Mouse (Mus musculus): ENCODE results near the gene Acer3. TPM values are rescaled to one million over a fixed set of nuclear protein-coding genes. Genes with fewer than 3 reads are reported as not detected.
A peak's percentile ranks its signal among the peaks of the same experiment; 100 is the strongest.

Acer3 gene
- total RNA-seq, 1 experiment from 2014 or later = 30.8 TPM

DNA sequence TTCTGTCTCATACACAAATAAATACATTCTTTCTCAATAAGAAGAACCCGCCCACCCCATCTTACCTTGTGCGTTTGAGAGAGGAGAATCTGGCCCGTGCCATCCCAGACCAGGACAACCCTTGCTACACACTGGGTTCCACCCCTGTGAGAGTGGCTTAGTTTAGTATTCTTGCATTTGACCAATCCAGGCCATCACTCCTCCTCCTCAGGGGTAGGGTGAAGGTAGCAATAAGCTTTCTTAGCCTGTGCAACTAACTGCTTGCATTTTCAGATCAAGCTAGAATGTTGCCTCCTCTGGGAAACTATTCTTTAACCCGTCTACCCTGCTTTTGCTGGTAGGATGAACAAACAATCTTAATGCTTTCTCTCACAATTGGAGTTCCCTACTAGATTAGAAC lies 121.6 kb downstream of the Acer3 start, which contains the start of gene B3gnt6:
B3gnt6 (minus strand) TSS at position 101 of the 400 bp plus-strand sequence.
- ATAC-seq (replicated peaks in 1 of 2; ENCODE audit: insufficient read depth in 1 of 2, low FRiP score in 2 of 2, low TSS enrichment in 1 of 2, low read depth in 1 of 2, poor library complexity in 2 of 2, severe bottlenecking in 2 of 2) = no peak

DNA sequence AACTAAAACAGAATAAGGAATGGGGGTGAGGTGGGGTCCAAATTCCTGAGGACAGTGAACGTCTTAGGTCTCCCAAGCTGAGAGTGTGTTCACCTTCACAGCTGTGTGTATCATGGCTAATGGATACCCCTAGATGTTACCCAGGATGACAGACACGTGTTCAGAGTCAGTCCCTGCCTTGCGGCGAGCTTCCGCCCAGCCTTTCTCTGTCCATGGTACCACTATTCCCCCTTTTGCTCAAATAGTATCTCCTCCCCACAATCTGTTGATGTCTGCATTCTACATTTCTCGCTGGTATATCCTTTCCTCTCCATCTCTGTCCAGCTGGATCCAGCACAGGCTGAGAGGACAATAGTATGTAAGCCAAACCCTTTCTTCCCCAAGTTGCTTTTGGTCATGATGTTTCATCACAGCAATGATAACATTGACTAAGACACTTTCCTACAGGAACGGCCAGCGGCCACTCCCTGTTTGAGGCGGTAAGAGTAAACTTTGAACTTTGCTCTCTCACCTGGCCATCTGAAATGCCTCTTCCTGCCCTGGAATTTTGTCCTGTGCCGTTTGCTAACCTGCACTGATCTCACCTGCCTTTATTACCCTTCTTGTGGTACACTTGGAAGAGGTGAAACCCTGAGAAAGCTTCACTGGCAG lies 125.7 kb downstream of the Acer3 start:
- ATAC-seq (replicated peaks in 1 of 2; ENCODE audit: insufficient read depth in 1 of 2, low FRiP score in 2 of 2, low TSS enrichment in 1 of 2, low read depth in 1 of 2, poor library complexity in 2 of 2, severe bottlenecking in 2 of 2) = no peak

DNA sequence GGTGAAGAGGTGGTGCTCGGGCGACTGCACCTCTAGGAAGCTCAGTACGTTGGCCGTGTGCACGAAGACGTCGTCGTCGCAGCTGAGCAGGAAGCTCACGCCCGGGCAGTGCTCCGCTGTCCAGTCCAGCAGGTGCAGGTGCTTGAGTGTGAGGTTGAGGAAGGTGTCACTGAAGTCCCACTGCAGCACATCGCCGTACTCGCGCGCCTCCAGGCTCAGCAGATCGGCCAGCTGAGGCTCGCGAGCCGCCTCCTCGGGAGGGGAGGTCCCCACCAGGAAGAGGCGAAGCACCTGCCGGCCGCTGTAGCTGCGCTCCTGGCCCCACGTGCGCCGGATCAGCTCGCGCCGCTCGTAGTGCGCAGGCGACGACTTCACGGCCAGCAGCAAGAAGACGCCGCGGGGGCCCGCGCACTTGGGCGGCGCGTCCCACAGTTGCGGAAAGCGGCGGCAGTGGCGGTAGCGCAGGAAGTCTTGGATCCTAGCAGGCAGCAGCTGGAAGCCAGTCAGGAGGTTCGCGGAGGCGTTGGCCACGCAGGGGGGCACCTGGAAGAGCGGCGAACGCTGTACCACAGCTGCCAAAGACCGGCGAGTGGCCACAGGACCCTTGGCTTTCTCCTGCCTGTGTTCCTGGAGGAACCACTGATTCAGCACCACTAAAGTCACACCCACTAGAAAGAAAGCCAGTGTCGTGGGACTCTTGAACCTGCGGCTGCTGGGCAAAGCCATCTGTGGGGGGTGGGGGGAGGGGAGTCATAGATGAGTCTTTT lies 126.8 kb downstream of the Acer3 start:
- peak in 1 of 2 experiments; percentile 29; a peak in 2 of 4 replicates for ATAC-seq (replicated peaks in 1 of 2; ENCODE audit: insufficient read depth in 1 of 2, low FRiP score in 2 of 2, low TSS enrichment in 1 of 2, low read depth in 1 of 2, poor library complexity in 2 of 2, severe bottlenecking in 2 of 2)

DNA sequence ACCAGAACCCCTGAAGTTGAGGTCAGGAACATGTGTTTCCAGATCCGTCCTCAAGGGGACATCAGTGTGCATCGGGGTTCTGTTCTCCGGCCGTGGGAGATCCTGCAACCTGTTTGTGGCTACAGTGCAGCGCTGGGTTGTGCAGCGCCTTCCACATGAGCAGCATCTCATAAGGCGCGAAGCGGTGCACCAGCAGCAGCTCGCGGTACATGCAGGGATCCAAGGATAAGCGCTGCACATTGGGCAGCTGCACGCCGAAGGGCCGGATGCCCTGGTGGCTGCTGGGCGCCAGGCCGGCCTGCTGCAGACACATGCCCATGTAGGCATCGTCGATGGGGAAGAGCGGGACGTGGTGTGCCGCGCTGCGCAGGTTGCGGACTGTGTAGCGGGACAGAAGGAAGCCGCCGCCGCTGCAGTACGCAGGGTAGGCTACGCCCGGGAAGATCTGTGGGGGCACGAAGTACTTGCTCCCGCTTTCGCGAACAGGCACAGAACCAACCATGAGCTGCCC lies 127.4 kb downstream of the Acer3 start:
- peak; percentile 40 to 49 for ATAC-seq (replicated peaks in 1 of 2; ENCODE audit: insufficient read depth in 1 of 2, low FRiP score in 2 of 2, low TSS enrichment in 1 of 2, low read depth in 1 of 2, poor library complexity in 2 of 2, severe bottlenecking in 2 of 2)

DNA sequence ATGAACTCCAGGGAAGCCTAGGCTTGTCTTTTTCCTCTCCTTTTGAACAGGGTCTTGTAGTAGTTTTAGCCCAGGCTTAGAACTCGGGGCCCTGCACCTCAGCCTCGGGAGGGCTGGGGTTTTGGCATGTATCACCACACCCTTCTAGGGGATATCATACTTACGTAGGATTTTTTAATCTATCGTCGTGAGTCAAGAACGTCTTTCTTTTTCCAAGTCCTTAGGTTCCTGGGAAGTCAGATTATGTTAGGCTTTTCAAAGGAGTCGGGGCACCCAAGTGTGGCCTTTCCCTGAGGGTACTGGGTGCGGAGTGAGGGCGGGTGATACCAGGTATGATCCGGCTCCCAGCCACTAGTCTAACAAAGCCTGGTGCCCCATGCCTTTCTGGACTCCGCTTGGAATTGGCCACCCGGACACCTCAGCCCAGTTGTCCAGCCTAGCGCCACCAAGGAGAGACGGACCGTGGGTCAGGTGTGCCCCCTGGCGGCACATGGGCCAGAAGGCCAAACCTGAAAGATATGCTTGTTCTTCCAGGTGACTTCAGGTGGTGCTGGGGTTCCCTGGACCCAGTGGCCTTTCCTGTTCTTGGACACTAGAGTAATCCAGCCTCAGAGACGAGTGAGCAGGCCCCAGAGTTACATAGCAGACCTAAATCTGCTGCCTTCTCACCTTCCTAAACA lies 129.3 kb downstream of the Acer3 start:
- ATAC-seq (replicated peaks in 1 of 2; ENCODE audit: insufficient read depth in 1 of 2, low FRiP score in 2 of 2, low TSS enrichment in 1 of 2, low read depth in 1 of 2, poor library complexity in 2 of 2, severe bottlenecking in 2 of 2) = no peak

DNA sequence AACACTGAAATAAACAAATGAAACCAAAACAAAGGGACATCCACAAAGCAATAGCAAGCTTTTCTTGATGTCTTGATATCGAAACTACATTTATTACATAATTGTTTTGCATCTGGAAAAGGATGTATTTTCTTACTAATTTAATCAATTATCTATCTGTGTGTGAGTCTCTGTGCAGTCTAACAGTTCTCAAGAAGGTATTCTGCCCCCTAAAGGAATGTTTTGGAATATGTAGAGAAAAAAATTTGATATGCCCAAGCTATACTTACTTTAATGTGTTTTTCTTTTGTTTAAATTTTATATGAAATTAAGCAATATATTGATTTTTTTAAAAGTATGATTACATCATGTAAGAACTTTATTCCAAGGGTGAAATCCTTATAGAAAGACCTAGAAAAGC lies 130.4 kb downstream of the Acer3 start:
- ATAC-seq (replicated peaks in 1 of 2; ENCODE audit: insufficient read depth in 1 of 2, low FRiP score in 2 of 2, low TSS enrichment in 1 of 2, low read depth in 1 of 2, poor library complexity in 2 of 2, severe bottlenecking in 2 of 2) = no peak

DNA sequence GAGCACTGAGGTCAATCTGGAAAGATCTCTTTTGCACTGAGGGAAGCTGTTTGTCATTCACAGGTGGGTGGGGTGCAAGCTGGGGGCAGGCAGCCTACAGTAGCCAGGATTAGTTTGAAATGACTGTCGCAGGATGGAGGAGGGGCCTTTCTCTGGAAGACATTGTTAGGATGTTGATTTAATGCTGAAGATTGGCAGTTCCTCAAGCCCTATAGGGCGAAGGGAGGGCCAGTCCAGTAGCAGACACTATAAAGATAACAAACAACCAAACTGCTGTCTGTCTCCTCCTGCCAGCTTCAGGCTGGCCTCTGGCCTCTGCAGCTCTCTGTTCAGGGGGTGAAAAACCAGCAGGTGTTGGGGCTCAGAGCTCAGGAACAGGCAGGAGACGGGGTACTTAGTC lies 131.3 kb downstream of the Acer3 start:
- ATAC-seq (replicated peaks in 1 of 2; ENCODE audit: insufficient read depth in 1 of 2, low FRiP score in 2 of 2, low TSS enrichment in 1 of 2, low read depth in 1 of 2, poor library complexity in 2 of 2, severe bottlenecking in 2 of 2) = no peak

DNA sequence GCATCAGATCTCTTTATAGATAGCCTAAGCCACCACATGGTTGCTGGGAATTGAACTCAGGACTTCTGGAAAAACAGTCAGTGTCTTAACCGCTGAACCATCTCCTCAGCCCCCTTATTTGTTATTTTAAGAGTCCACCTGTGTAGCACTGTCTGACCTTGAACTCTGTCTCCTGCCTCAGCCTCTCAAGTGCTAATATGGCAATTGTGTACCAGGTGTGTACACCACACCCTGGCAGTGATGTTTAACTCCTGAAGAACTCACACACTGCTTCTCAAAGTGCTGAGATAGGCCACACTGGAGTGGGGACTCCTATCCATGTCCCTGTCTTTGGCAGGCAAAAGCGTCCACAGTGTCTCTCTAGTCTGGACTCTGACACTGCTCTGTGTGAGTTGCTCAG lies 132.3 kb downstream of the Acer3 start:
- no peak for ATAC-seq (replicated peaks in 1 of 2; ENCODE audit: insufficient read depth in 1 of 2, low FRiP score in 2 of 2, low TSS enrichment in 1 of 2, low read depth in 1 of 2, poor library complexity in 2 of 2, severe bottlenecking in 2 of 2)

DNA sequence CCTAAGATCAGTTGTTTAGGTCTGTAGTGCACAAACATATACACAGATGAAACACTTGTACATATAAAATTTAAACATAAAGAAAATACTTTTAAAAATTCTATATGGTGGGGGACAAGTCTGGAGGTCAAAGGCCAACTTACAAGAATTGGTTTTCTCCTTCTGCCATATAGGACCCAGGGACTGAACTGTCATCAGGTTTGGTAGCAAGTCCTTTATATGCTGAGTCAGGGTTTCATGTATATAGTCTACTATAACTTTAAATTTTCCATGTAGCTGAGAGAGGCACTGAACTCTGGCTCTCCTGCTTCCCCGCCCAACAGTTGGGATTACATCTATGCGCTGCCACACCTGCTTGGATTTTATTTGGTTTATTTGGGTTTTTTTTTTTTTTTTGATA lies 132.8 kb downstream of the Acer3 start:
- ATAC-seq (replicated peaks in 1 of 2; ENCODE audit: insufficient read depth in 1 of 2, low FRiP score in 2 of 2, low TSS enrichment in 1 of 2, low read depth in 1 of 2, poor library complexity in 2 of 2, severe bottlenecking in 2 of 2) = no peak

DNA sequence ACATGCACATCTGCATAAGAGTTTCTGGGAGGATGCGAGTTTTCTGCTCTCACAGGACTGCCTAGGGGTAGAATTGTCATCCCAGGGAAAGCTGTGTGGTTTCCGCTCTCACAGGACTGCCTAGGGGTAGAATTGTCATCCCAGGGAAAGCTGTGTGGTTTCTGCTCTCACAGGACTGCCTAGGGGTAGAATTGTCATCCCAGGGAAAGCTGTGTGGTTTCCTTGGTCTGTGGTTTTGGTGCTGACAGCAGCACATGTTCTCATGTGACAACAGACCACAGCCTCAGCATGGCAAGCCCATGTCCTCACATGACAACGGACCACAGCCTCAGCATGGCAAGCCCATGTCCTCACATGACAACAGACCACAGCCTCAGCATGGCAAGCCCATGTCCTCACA lies 133.7 kb downstream of the Acer3 start:
- peak; percentile 80 to 83 for ATAC-seq (replicated peaks in 1 of 2; ENCODE audit: insufficient read depth in 1 of 2, low FRiP score in 2 of 2, low TSS enrichment in 1 of 2, low read depth in 1 of 2, poor library complexity in 2 of 2, severe bottlenecking in 2 of 2)

DNA sequence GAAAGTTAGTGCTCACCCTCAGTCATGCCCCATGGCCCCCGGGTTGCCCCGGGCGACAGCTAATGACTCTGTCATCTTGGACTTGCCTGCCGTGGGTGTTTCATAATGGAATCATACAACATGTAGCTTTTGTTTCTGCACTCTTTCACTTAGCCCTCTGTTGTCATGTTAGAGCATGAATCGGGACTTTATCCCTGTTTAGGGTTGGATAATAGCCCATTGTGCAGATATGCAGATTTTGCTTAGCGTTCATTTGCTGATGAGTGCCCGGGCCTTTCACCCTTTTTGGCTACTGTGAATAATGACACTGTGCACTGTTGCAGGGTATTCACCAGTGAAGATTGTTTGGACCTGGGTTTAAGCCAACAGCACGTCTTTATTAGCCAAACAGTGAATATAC lies 134.4 kb downstream of the Acer3 start:
- ATAC-seq (replicated peaks in 1 of 2; ENCODE audit: insufficient read depth in 1 of 2, low FRiP score in 2 of 2, low TSS enrichment in 1 of 2, low read depth in 1 of 2, poor library complexity in 2 of 2, severe bottlenecking in 2 of 2) = no peak

DNA sequence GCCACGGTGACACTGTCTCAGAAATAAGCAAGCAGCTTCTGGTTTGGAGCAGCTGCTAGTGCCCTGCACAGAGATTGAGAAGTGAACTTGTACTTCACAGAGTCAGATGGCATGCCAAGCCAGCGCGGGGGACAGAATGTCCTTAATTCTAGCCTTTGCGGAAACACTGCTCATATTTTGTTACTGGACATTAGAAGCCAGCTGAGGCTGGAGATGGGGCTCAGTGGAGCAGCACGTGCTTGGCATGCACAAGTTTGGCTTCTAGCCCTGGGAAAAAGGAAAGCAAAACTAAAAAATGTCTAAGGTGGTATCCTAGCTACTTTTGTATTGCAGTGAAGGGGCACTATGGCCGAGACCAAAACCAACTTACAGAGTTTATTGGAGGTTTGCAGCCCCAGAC lies 135.7 kb downstream of the Acer3 start:
- ATAC-seq (replicated peaks in 1 of 2; ENCODE audit: insufficient read depth in 1 of 2, low FRiP score in 2 of 2, low TSS enrichment in 1 of 2, low read depth in 1 of 2, poor library complexity in 2 of 2, severe bottlenecking in 2 of 2) = no peak

DNA sequence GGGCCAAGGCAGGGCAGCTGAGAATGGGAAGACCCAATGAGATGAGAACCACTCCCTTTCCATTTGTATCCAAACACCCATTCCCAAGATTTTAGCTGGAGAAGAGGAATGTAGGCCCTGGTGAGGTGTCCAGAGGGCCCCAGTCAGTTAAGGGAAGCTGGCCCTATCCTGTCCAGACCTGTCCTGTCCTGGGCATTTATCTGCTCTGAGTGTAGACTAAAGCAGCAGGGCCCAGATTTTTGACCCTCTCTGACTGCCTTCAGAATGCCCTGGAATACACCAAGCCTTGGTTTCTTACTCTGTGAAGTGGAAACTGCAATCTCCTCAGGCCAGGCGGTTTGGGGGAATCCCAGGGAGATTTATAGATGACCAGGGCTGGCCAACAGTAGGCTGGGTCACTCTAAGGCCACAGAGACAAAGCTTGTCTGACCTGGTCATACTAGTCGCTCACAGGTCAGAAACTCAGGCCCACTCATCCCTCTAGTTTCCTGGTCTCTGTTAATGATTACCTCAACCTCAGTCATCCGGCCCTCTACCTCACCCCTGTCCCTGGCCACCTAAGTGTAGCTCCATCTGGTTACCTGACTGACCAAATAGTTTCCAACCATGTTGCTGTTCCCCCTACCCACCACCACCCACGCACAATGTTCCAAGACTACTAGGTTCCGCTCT lies 142.3 kb downstream of the Acer3 start:
- ATAC-seq (replicated peaks in 1 of 2; ENCODE audit: insufficient read depth in 1 of 2, low FRiP score in 2 of 2, low TSS enrichment in 1 of 2, low read depth in 1 of 2, poor library complexity in 2 of 2, severe bottlenecking in 2 of 2) = no peak

DNA sequence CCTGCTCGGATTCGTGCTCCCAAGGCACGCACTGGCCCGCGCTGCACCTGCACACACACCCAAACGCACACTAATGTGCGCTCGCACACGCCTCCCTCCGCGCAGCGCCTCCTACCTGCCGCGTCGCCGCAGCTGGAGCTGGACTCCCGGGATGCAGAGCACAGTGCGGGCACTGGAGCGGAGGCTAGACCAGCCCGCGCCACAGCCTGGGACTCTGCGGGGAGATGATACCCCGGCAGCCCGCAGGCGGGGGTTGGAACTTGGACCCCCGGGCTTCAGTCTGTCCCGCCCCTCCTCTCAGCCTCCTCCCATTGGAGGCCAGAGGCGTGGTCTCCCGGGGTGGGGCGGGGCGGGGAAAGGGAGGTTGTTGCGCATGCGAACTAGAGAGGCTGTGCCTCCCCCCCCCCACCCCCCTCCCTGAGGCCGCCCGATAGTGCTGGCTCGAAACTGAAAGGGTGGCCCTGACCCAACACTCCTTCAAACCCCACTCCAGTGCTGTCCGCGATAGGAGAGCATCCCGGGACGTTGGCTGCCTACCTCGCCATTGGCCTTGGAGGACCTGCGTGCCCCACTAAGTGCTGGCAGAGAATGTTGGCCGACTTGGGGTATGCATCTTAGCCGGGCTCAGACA lies 143.0 kb downstream of the Acer3 start, which contains the start of gene Capn5:
Capn5 (minus strand) TSS at position 346 of the 631 bp plus-strand sequence.
- peak; percentile 66 to 72 for ATAC-seq (replicated peaks in 1 of 2; ENCODE audit: insufficient read depth in 1 of 2, low FRiP score in 2 of 2, low TSS enrichment in 1 of 2, low read depth in 1 of 2, poor library complexity in 2 of 2, severe bottlenecking in 2 of 2)

DNA sequence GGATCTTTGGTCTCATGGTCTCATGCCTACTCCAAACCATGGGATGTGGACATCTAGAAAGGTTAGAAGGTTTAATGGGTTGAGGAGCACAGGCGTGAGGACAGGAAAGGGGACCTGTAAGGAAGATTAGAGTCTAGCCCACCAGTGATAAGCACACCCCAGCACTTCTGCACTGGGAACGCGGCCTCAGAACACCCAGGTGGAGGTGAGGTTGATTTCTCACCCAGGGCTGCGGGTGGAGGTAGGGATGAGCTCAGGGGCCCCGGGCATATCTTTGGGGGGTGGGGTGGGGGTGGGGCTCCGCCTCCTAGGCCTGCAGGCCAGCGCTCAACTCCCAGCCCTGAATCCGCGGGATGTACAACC lies 143.5 kb downstream of the Acer3 start:
- no peak for ATAC-seq (replicated peaks in 1 of 2; ENCODE audit: insufficient read depth in 1 of 2, low FRiP score in 2 of 2, low TSS enrichment in 1 of 2, low read depth in 1 of 2, poor library complexity in 2 of 2, severe bottlenecking in 2 of 2)

DNA sequence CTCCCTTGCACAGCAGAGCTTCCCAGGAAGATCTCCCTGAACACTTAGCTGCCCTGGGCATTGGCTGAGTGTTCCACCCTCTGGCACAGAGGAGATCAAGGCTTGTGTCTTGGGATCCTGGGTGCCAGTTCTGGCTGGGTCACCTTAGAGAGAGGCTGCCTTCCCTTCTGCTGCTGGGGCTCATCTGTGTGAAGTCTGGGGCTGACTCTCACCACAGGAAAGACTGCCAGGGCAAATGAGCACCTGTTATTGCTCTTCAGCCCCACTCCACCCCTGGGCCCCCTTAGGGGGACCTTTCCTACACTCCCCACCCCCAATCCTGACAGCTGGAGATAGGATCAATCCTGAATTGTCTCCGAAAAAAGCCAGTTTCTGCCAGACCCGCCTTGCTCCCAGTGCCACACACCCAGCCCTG lies 143.9 kb downstream of the Acer3 start:
- ATAC-seq (replicated peaks in 1 of 2; ENCODE audit: insufficient read depth in 1 of 2, low FRiP score in 2 of 2, low TSS enrichment in 1 of 2, low read depth in 1 of 2, poor library complexity in 2 of 2, severe bottlenecking in 2 of 2) = no peak

DNA sequence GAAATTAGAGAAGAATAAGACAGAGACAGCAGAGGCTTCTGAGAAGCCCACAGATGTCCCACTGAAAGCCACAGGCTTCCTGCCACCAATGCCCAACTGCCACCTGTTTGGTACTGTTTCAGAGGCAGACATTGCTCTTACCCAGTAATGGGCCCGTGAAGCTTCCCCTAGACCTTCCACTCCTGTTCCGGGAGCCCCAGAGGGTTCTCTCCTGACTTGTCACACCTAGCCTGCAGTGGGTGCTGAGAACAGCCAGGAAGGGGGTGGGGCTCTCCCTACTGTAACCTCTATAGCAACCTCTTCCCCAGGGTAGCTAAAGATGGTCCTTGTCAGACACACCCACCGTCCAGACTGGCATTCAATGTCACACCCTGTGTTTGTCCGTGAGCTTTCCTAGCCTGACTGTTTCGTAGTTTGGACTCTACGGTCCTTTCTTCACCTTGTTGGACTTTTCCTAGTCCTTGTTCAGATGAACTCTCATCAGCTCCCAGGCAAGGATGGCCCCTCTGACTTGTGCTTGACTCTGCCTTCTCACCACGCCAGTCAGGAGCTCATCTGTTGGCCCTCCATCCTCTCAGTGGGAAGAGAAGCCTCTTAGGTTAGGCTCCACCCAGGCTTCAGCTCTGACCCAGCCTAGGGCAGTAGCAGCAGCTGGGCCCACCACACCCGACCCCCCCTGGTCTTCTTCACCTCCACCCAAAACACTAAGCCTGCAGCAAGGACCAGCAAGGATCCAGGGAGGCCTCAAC lies 144.5 kb downstream of the Acer3 start:
- ATAC-seq (replicated peaks in 1 of 2; ENCODE audit: insufficient read depth in 1 of 2, low FRiP score in 2 of 2, low TSS enrichment in 1 of 2, low read depth in 1 of 2, poor library complexity in 2 of 2, severe bottlenecking in 2 of 2) = no peak
